In the genomic region with DNA sequence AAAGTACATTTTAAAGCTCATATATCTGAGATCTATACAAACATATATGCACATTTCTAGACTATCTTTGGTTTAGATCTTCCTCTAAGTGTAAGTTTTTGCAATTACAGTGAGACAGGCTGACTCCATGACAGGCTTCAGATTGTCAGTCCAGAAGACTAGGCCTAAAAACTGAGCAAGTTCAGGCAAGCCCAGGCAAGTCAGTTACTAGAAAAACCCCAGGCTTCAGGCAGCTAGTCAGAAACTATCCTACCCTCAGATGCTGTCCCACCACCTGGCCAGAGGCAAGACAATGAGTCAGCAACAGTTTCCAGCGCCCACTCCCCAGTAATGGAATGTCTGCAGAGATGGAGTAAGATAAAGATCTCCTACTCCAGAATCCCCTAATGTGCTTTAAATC, we compare ENCODE assay signal across 32 mouse cellular contexts. TPM values are rescaled to one million over a fixed set of nuclear protein-coding genes. Genes with fewer than 3 reads are reported as not detected.
DNase-seq lines count a peak whose midpoint lies in the region; TF ChIP-seq lines count a peak whose summit lies in the region.
"Had no signal": no experiment of that assay in that cellular context is flagged by ENCODE, and none has a peak within 500 bp of the region (broad histone marks: within the 10 kb centered on the region; RNA-seq: fewer than 3 reads in every experiment).

No protein-coding gene starts in this region.

- H3K4me1 ChIP-seq in CH12.LX (ENCODE audit: control insufficient read depth in 1 of 2, insufficient read depth in 2 of 2): peaks cover 0 to 13% of the 10 kb centered on the region in 2 experiments; a peak in 1 of 4 replicates
- H3K4me1 ChIP-seq in embryonic facial prominence, embryonic 10.5 days: no peaks in the 10 kb centered on the region
- H3K4me1 ChIP-seq: embryonic facial prominence, embryonic 12.5 days; embryonic facial prominence, embryonic 15.5 days; hindbrain, embryonic 10.5 days; hindbrain, embryonic 13.5 days; intestine, embryonic 15.5 days had no signal

- peak; percentile 54; the same call in 1 of the 2 replicates for TF ChIP-seq EP300 in CH12.LX (IDR thresholded peaks at IDR 0.05; ENCODE audit: low read length)

- no peak overlapping the region for H3K4me2 ChIP-seq in CH12.LX (ENCODE audit: insufficient read depth, low read depth, poor library complexity, severe bottlenecking)
- H3K4me2 ChIP-seq: embryonic facial prominence, embryonic 12.5 days; embryonic facial prominence, embryonic 15.5 days; heart, embryonic 12.5 days; heart, embryonic 15.5 days; hindbrain, embryonic 13.5 days; intestine, embryonic 15.5 days had no signal

- in situ Hi-C loops in CH12.LX (cut with MboI; ENCODE audit: low pct_ligation_motif_present, low pct_unique_long_range_greater_than_20kb, low sequenced_read_pairs): no loop called here

- H3K9me3 ChIP-seq in CH12.LX (replicated peaks; ENCODE audit: low read length): peaks cover 6% of the 10 kb centered on the region
- H3K9me3 ChIP-seq in embryonic facial prominence, embryonic 10.5 days: no peaks in the 10 kb centered on the region
- H3K9me3 ChIP-seq: embryonic facial prominence, embryonic 12.5 days; embryonic facial prominence, embryonic 15.5 days; G1E; heart, embryonic 12.5 days; heart, embryonic 15.5 days; hindbrain, embryonic 10.5 days; hindbrain, embryonic 13.5 days; intestine, embryonic 15.5 days had no signal

- no peak for TF ChIP-seq CTCF in CH12.LX (conservative IDR thresholded peaks at IDR 0.05 in 1 of 2, IDR thresholded peaks at IDR 0.05 in 1 of 2; ENCODE audit: low read depth in 2 of 2, low read length in 2 of 2)

- no peaks in the 10 kb centered on the region for H3K36me3 ChIP-seq in CH12.LX (replicated peaks in 1 of 2; ENCODE audit: control insufficient read depth in 1 of 2, insufficient read depth in 1 of 2, low read length in 1 of 2)
- no peaks in the 10 kb centered on the region for H3K36me3 ChIP-seq in embryonic facial prominence, embryonic 10.5 days (replicated peaks)
- H3K36me3 ChIP-seq: embryonic facial prominence, embryonic 12.5 days; embryonic facial prominence, embryonic 15.5 days; G1E; heart, embryonic 12.5 days; heart, embryonic 15.5 days; hindbrain, embryonic 10.5 days; hindbrain, embryonic 13.5 days; intestine, embryonic 15.5 days had no signal

- no peak overlapping the region for H3K9ac ChIP-seq in CH12.LX (ENCODE audit: insufficient read depth, low read depth)
- H3K9ac ChIP-seq: embryonic facial prominence, embryonic 12.5 days; embryonic facial prominence, embryonic 15.5 days; forebrain, postnatal 0 days; heart, embryonic 12.5 days; heart, embryonic 15.5 days; hindbrain, embryonic 13.5 days; intestine, embryonic 15.5 days had no signal

- no peak for TF ChIP-seq RAD21 in CH12.LX (IDR thresholded peaks at IDR 0.05; ENCODE audit: low read depth, low read length)

- dilution Hi-C loops in CH12.LX (cut with MboI; ENCODE audit: extremely low pct_ligation_motif_present, extremely low pct_unique_long_range_greater_than_20kb, low sequenced_read_pairs): no loop called here

- no peak overlapping the region for H3K4me3 ChIP-seq in CH12.LX (replicated peaks in 1 of 3; ENCODE audit: low read depth in 2 of 3, low read length in 2 of 3, poor library complexity in 1 of 3)
- H3K4me3 ChIP-seq in embryonic facial prominence, embryonic 10.5 days: no peak overlapping the region
- H3K4me3 ChIP-seq: embryonic facial prominence, embryonic 12.5 days; embryonic facial prominence, embryonic 15.5 days; heart, embryonic 12.5 days; heart, embryonic 15.5 days; hindbrain, embryonic 10.5 days; hindbrain, embryonic 13.5 days; intestine, embryonic 15.5 days had no signal

- peak; percentile 41 for DNase-seq in CH12.LX (ENCODE audit: extremely low read depth)
- peak; percentile 34 for DNase-seq in R1 (ENCODE audit: low read depth, low spot score)
- DNase-seq in embryonic facial prominence, embryonic 10.5 days (ENCODE audit: low spot score): peak; percentile 13
- no peak for DNase-seq in lung, adult 18-20 months
- DNase-seq in left cerebral cortex, adult 9 months (ENCODE audit: low spot score in 2 of 2): no peak
- no peak for DNase-seq in thymus, postnatal 4 days
- no peak for DNase-seq in frontal cortex, postnatal 36 days (ENCODE audit: low spot score in 2 of 2)
- DNase-seq: adrenal gland, postnatal 10 days; adrenal gland, postnatal 36 days; B cell, adult 2 months; cerebellum, adult 2 months; cerebellum, postnatal 10 days; cerebellum, postnatal 36 days; embryo, embryonic 11 days; forebrain, postnatal 0 days; gastrocnemius, postnatal 25 days; heart, adult 18-20 months; heart, postnatal 10 days; heart, postnatal 36 days; kidney, adult 11 months had no signal

- no peaks in the 10 kb centered on the region for H3K79me2 ChIP-seq in CH12.LX (replicated peaks; ENCODE audit: control insufficient read depth, extremely low read depth, insufficient read depth, poor library complexity, severe bottlenecking)

- H3K27ac ChIP-seq in CH12.LX (ENCODE audit: insufficient read depth, low read depth): no peak overlapping the region
- no peak overlapping the region for H3K27ac ChIP-seq in embryonic facial prominence, embryonic 10.5 days (replicated peaks)
- H3K27ac ChIP-seq: embryonic facial prominence, embryonic 12.5 days; embryonic facial prominence, embryonic 15.5 days; heart, embryonic 15.5 days; hindbrain, embryonic 10.5 days; hindbrain, embryonic 13.5 days; intestine, embryonic 15.5 days had no signal

- TF ChIP-seq POLR2A in CH12.LX (IDR thresholded peaks at IDR 0.05; ENCODE audit: low read depth, low read length): no peak

- WGBS in embryonic facial prominence, embryonic 10.5 days: 60% methylated on average over 1 of the region's 1 CpGs

- H3K27me3 ChIP-seq in CH12.LX (replicated peaks): no peaks in the 10 kb centered on the region
- no peaks in the 10 kb centered on the region for H3K27me3 ChIP-seq in embryonic facial prominence, embryonic 10.5 days (replicated peaks; ENCODE audit: low read depth, poor library complexity, severe bottlenecking)
- H3K27me3 ChIP-seq: embryonic facial prominence, embryonic 12.5 days; embryonic facial prominence, embryonic 15.5 days; heart, embryonic 12.5 days; heart, embryonic 15.5 days; hindbrain, embryonic 13.5 days; intestine, embryonic 15.5 days had no signal

TF ChIP-seq in CH12.LX, 34 proteins besides CTCF, POLR2A, EP300 and RAD21:
- TF ChIP-seq PAX5 (IDR thresholded peaks at IDR 0.05; ENCODE audit: low read length): no peak
- TF ChIP-seq GABPA (IDR thresholded peaks at IDR 0.05; ENCODE audit: insufficient replicate concordance, low read depth, low read length): no peak
- no peak for TF ChIP-seq ELF1 (IDR thresholded peaks at IDR 0.05; ENCODE audit: low read depth, low read length)
- no peak for TF ChIP-seq CHD2 (IDR thresholded peaks at IDR 0.05; ENCODE audit: low read length)
- no peak for TF ChIP-seq POLR2AphosphoS2 (IDR thresholded peaks at IDR 0.05; ENCODE audit: low read depth, low read length)
- no peak for TF ChIP-seq MYC (IDR thresholded peaks at IDR 0.05; ENCODE audit: low read depth, low read length)
- no peak for TF ChIP-seq MEF2A (IDR thresholded peaks at IDR 0.05; ENCODE audit: borderline replicate concordance, low read depth, low read length)
- no peak for TF ChIP-seq ZNF384 (IDR thresholded peaks at IDR 0.05; ENCODE audit: low read depth, low read length)
- TF ChIP-seq HCFC1 (IDR thresholded peaks at IDR 0.05; ENCODE audit: low read depth, low read length): 0 out of 2 replicates have a peak, but pooled peaks have one; percentile 25
- no peak for TF ChIP-seq MAZ (IDR thresholded peaks at IDR 0.05; ENCODE audit: low read depth, low read length)
- no peak for TF ChIP-seq MXI1 (IDR thresholded peaks at IDR 0.05; ENCODE audit: low read depth, low read length)
- TF ChIP-seq IRF4 (IDR thresholded peaks at IDR 0.05; ENCODE audit: low read depth, low read length): no peak
- no peak for TF ChIP-seq ETS1 (conservative IDR thresholded peaks at IDR 0.05; ENCODE audit: low read depth, low read length)
- TF ChIP-seq CHD1 (IDR thresholded peaks at IDR 0.05; ENCODE audit: low read depth, low read length): peak; percentile 97
- TF ChIP-seq RCOR1 (conservative IDR thresholded peaks at IDR 0.05; ENCODE audit: low read depth, low read length): no peak
- TF ChIP-seq SMC3 (IDR thresholded peaks at IDR 0.05; ENCODE audit: low read depth, low read length): no peak
- no peak for TF ChIP-seq JUND (conservative IDR thresholded peaks at IDR 0.05; ENCODE audit: low read depth, low read length)

RNA-seq across cellular contexts. Expression of gene Qrfpr, which starts 53.4 kb away (rescaled TPM):
- total RNA-seq in CH12.LX (2012; rRNA removed): not detected in 2 replicates
- total RNA-seq in CH12.LX (2014; rRNA removed): not detected in 2 replicates
- polyA plus RNA-seq in CH12.LX (2012; ENCODE audit: insufficient read length, low read depth): not detected in 2 replicates
- 0.23 TPM in 1 of 2 replicates, not detected in the other for polyA plus RNA-seq in embryonic facial prominence, embryonic 10.5 days (2016; fragmentation: Nextera tagmentation; extraction: Ambion mirVana)
- total RNA-seq: adrenal gland, adult 18-20 months; adrenal gland, postnatal 10 days; adrenal gland, postnatal 36 days; gastrocnemius, adult 8-10 months; gastrocnemius, postnatal 25 days; heart, adult 18-20 months; heart, postnatal 10 days; heart, postnatal 36 days had no signal
- polyA plus RNA-seq: activated CD4-positive, CD25-positive, alpha-beta regulatory T cell, adult 4 months; G1E; heart, embryonic 12.5 days; hindbrain, embryonic 10.5 days; intestine, embryonic 15.5 days; Patski had no signal

Comparison
In these comparisons a context has a peak if more than half of its experiments do, and no peak if none do; other contexts are left out.
1. DNase-seq: peak in CH12.LX (single experiment), R1 (single experiment) and embryonic facial prominence, embryonic 10.5 days (single experiment); none in lung, adult 18-20 months (0 of 2), left cerebral cortex, adult 9 months (0 of 2), thymus, postnatal 4 days (single experiment) and frontal cortex, postnatal 36 days (0 of 2).